Mouse (Mus musculus) activated CD4-positive, CD25-positive, alpha-beta regulatory T cell, adult 4 months (primary cell): ENCODE data around the gene Sbf2. TPM values are rescaled to one million over a fixed set of nuclear protein-coding genes. Genes with fewer than 3 reads are reported as not detected.
"Not testable (repeated sequence)": the region's sequence is repeated elsewhere in the genome, so short reads cannot be mapped to it uniquely, and the experiment has no call there.

Experiments
- ATAC-seq: one replicate; pipeline ENCODE4 v1.8.0; 2017
- polyA plus RNA-seq, 2 experiments: library from polyadenylated mRNA; unstranded; fragments of 100-300 nt; shearing (Covaris generic); gene quantifications; one replicate each; pipeline ENCODE4 v1.2.1; 2017

Sbf2 gene
- polyA plus RNA-seq, 2 experiments from 2014 or later = 0.84 to 2.3 TPM

GRCm38 (mm10) chr7:110388889-110389288 lies 225.8 kb downstream of the Sbf2 start:
- not testable (repeated sequence) for ATAC-seq

- no peak for ATAC-seq
These were observed 227.2 kb downstream of the Sbf2 start for GRCm38 (mm10) chr7:110387565-110387964.

- ATAC-seq = no peak
These were observed 229.2 kb downstream of the Sbf2 start for GRCm38 (mm10) chr7:110385482-110385881.

- no peak for ATAC-seq
These were observed 230.4 kb downstream of the Sbf2 start for GRCm38 (mm10) chr7:110384343-110384742.

- no peak for ATAC-seq
These were observed 233.1 kb downstream of the Sbf2 start for GRCm38 (mm10) chr7:110381625-110382024.

- ATAC-seq = no peak
These were observed 235.3 kb downstream of the Sbf2 start for GRCm38 (mm10) chr7:110379335-110379914.

- no peak for ATAC-seq
These were observed 242.2 kb downstream of the Sbf2 start for GRCm38 (mm10) chr7:110372529-110372928.

GRCm38 (mm10) chr7:110362005-110362404 lies 252.7 kb downstream of the Sbf2 start:
- ATAC-seq = no peak

- ATAC-seq = no peak
These were observed 253.2 kb downstream of the Sbf2 start for GRCm38 (mm10) chr7:110361516-110361915.

- no peak for ATAC-seq
These were observed 255.3 kb downstream of the Sbf2 start for GRCm38 (mm10) chr7:110359391-110359790.

GRCm38 (mm10) chr7:110353971-110354370 lies 260.8 kb downstream of the Sbf2 start:
- no peak for ATAC-seq

- ATAC-seq = no peak
These were observed 267.5 kb downstream of the Sbf2 start for GRCm38 (mm10) chr7:110347250-110347649.

- ATAC-seq = no peak
These were observed 277.1 kb downstream of the Sbf2 start for GRCm38 (mm10) chr7:110337601-110338000.

- no peak for ATAC-seq
These were observed 289.2 kb downstream of the Sbf2 start for GRCm38 (mm10) chr7:110325381-110326110.

GRCm38 (mm10) chr7:110324852-110325251 lies 289.9 kb downstream of the Sbf2 start:
- ATAC-seq = no peak

GRCm38 (mm10) chr7:110321106-110321505 lies 293.6 kb downstream of the Sbf2 start:
- no peak for ATAC-seq

GRCm38 (mm10) chr7:110318971-110319519 lies 295.7 kb downstream of the Sbf2 start:
- ATAC-seq = no peak

- no peak for ATAC-seq
These were observed 297.3 kb downstream of the Sbf2 start for GRCm38 (mm10) chr7:110317412-110317811.

- ATAC-seq = no peak
These were observed 299.4 kb downstream of the Sbf2 start for GRCm38 (mm10) chr7:110315352-110315751.

GRCm38 (mm10) chr7:110314401-110314890 lies 300.3 kb downstream of the Sbf2 start:
- ATAC-seq = no peak

- no peak for ATAC-seq
These were observed 301.2 kb downstream of the Sbf2 start for GRCm38 (mm10) chr7:110313392-110314055.

GRCm38 (mm10) chr7:110309246-110309645 lies 305.5 kb downstream of the Sbf2 start:
- ATAC-seq = no peak

- no peak for ATAC-seq
These were observed 307.0 kb downstream of the Sbf2 start for GRCm38 (mm10) chr7:110307741-110308140.
